Mouse (Mus musculus) cerebral cortex, adult 2 months (tissue): ENCODE measurements around the gene 2310022A10Rik.

Source experiments
- WGBS: fragments of 180-500 bp; shearing (Covaris S2); methylation state at CpG from one replicate; pipeline ENCODE4 v1.1.7; 2018; 5-methylcytosine and 5-hydroxymethylcytosine counted together

Gene 2310022A10Rik

GRCm38 (mm10) chr7:27552931-27553513, at the start of gene 2310022A10Rik, which contains the start of gene Pld3:
Gene 2310022A10Rik, plus strand, starts transcription at chr7:27553233.
Gene Pld3, minus strand, starts transcription at chr7:27553218.
- WGBS, result under 1% methylated on average over 41 of the region's 41 CpGs

- WGBS, result 58% methylated on average over 9 of the region's 9 CpGs
Measured at GRCm38 (mm10) chr7:27506765-27507370, 46.2 kb upstream of the 2310022A10Rik start.

- under 1% methylated on average over 54 of the region's 54 CpGs for WGBS
Measured at GRCm38 (mm10) chr7:27507711-27508647, 45.1 kb upstream of the 2310022A10Rik start.

- WGBS, result 20% methylated on average over 6 of the region's 6 CpGs
Measured at GRCm38 (mm10) chr7:27508648-27509005, 44.4 kb upstream of the 2310022A10Rik start.

GRCm38 (mm10) chr7:27510809-27511208, 42.2 kb upstream of the 2310022A10Rik start:
- WGBS, result 88% methylated on average over 2 of the region's 2 CpGs

- 81% methylated on average over 9 of the region's 9 CpGs for WGBS
Measured at GRCm38 (mm10) chr7:27514961-27515360, 38.1 kb upstream of the 2310022A10Rik start.

GRCm38 (mm10) chr7:27518314-27518713, 34.7 kb upstream of the 2310022A10Rik start:
- 88% methylated on average over 9 of the region's 9 CpGs for WGBS

GRCm38 (mm10) chr7:27520599-27520998, 32.4 kb upstream of the 2310022A10Rik start:
- 52% methylated on average over 1 of the region's 1 CpGs for WGBS

- 65% methylated on average over 5 of the region's 5 CpGs for WGBS
Measured at GRCm38 (mm10) chr7:27522967-27523366, 30.1 kb upstream of the 2310022A10Rik start, which contains the start of gene Hipk4. Gene Hipk4, plus strand, starts transcription at chr7:27523267.

GRCm38 (mm10) chr7:27523805-27524204, 29.2 kb upstream of the 2310022A10Rik start:
- WGBS, result 95% methylated on average over 13 of the region's 13 CpGs

- 16% methylated on average over 10 of the region's 10 CpGs for WGBS
Measured at GRCm38 (mm10) chr7:27526039-27526827, 26.8 kb upstream of the 2310022A10Rik start.

- WGBS, result 65% methylated on average over 21 of the region's 21 CpGs
Measured at GRCm38 (mm10) chr7:27529070-27529469, 24.0 kb upstream of the 2310022A10Rik start.

GRCm38 (mm10) chr7:27530937-27531336, 22.1 kb upstream of the 2310022A10Rik start:
- WGBS, result 81% methylated on average over 3 of the region's 3 CpGs

GRCm38 (mm10) chr7:27531707-27532106, 21.3 kb upstream of the 2310022A10Rik start:
- 47% methylated on average over 10 of the region's 10 CpGs for WGBS

- WGBS, result 53% methylated on average over 9 of the region's 9 CpGs
Measured at GRCm38 (mm10) chr7:27532480-27533050, 20.5 kb upstream of the 2310022A10Rik start.

- 89% methylated on average over 2 of the region's 2 CpGs for WGBS
Measured at GRCm38 (mm10) chr7:27535386-27535785, 17.6 kb upstream of the 2310022A10Rik start.

- WGBS, result 84% methylated on average over 6 of the region's 6 CpGs
Measured at GRCm38 (mm10) chr7:27536618-27537017, 16.4 kb upstream of the 2310022A10Rik start.

- WGBS, result 81% methylated on average over 8 of the region's 8 CpGs
Measured at GRCm38 (mm10) chr7:27537998-27538397, 15.0 kb upstream of the 2310022A10Rik start.

GRCm38 (mm10) chr7:27538797-27539196, 14.2 kb upstream of the 2310022A10Rik start:
- 60% methylated on average over 2 of the region's 2 CpGs for WGBS

GRCm38 (mm10) chr7:27540521-27540920, 12.5 kb upstream of the 2310022A10Rik start:
- 56% methylated on average over 2 of the region's 2 CpGs for WGBS

GRCm38 (mm10) chr7:27540935-27541334, 12.1 kb upstream of the 2310022A10Rik start:
- 68% methylated on average over 6 of the region's 6 CpGs for WGBS
